Mouse (Mus musculus): ENCODE measurements at regions not wholly inside any gene's neighbourhood (a gene's known extent, or its start where the extent isn't known, plus 50 kb on each side); places are given as distances from the start of the nearest gene placed in this dataset.

DNA sequence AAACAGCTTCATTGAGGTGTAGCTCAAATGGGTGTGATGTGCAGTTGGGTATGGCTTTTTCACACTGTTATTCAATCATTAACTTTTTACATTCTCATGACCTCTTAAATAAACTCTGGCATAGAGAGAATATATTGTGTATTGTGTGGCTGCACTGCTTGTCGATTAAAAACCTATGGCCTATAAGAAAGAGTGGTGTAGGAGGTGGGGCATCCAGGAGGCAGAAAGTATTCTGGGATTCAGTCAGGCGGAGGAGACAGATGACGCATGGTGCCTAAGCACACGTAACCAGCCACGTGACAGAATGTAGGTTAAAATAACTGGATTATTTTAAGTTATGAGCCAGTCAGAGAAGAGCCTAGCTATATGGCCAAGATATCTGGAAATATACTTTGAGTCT, 78.2 kb upstream of the Slc16a7 start:
- no peak for DNase-seq (ENCODE audit: low spot score in 2 of 2)

DNA sequence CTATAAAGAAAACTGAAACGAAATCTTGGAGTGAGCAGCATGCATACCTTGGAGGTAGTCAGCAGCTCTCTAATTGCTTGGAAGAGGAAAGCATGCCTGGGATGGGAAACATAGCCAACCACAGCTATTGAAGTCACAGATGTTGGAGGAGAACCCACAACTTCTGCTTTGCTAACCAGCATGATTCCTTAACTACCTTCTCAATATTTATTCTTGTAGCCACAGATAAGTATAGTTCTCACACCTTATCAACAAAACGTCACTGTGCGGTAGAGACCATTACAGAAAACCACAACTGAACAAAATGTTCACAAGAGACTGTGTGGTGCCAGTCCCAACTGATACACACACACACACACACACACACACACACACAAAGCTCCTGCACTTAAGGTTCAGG, 99.1 kb upstream of the Slc16a7 start:
- DNase-seq (ENCODE audit: low spot score in 2 of 2), result no peak

DNA sequence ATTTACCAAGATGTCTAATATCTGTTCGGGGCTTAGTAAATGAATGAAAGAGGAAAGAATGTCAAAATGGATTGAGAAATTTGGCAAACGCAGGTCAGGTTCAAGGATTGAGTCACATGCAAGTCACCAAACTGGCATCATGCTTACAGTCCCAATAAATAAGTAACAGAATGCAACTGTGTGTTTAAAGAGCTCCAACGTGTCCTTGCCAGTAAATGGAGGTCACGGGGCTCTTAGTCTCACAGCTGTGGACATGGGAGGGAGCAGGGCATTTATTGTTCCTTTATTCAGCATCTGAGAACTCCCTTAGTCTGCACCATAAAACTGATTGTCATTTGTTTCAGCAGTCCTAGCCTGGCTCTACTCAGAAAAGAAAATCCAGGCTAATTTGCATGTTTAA, 101.1 kb upstream of the Slc16a7 start:
- no peak for DNase-seq (ENCODE audit: low spot score in 2 of 2)

DNA sequence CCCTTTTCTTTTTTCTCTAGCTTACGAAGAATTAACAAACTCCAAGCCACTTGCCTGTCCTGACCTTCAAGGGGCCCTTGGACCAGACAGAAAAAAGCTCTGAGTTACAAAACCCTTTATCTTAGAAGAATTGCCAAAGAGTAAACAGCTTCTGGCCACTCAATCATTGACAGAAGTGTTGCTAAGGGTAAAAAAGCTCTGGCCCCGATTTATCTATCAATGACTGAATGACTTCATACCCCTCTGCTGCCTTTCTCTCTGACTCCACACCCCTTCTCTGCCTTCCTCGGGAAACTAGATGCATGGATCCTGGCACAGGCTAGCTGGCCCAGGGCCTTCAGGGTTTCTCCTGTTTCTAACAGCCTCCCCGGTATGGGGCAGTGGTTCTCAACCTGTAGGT, 105.2 kb upstream of the Slc16a7 start:
- no peak for DNase-seq (ENCODE audit: low spot score in 2 of 2)

DNA sequence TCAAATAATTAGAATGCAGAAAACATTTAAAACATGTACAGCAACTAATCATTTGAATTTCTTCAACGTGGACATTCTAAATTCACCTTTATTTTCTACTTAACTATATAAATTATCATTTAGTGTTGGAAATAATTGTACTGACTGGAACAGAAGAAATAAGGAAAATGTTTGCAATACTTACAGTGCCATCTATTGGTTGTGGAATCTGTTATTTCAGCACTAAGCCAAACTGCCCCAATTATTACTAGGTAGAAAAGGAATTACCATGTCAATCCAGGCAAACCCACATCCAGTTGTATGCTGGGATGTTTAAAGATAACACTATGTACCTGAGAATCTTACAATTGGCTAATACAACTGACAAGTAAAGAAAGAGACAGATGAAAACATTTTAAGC, 109.1 kb upstream of the Slc16a7 start:
- DNase-seq (ENCODE audit: low spot score in 2 of 2), result no peak

DNA sequence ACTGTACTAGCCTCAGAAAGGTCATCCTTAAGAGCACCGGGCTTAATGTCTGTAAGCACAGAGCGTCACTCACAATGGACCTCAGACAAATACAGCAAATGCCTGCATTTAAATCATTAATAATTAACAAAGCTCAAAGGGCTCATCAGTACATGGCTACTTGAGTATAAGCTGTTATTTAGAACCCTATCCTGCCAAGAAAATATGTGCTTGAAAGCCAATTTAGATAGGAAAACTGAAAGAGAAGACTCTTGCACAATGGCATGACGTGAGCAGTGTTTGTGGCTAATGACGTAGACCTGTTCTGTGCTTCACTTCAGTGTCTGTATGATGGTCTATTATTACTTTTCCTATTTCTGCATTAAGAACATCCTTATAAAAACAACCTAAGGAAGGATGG, 111.1 kb upstream of the Slc16a7 start:
- DNase-seq (ENCODE audit: low spot score in 2 of 2), result no peak

DNA sequence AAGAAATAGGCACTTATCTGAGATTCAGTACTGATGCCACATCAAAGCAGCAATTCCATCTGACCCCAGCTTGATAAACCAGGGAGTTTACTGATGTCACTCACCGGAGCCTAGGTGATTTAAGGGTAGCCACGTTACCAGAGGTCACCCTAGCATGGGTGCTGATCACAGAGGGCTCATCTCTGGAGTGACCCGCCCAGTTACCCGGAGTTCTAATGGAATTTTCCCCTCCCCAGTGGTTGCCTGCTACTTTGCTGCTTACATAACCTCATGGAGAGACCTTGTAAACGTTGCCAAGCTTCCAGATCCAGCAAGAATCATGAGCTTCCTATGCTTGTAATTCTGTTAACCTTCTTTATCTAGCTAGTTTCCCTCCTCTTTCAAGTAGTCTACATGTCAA, 125.8 kb upstream of the Slc16a7 start:
- no peak for DNase-seq (ENCODE audit: low spot score in 2 of 2)

DNA sequence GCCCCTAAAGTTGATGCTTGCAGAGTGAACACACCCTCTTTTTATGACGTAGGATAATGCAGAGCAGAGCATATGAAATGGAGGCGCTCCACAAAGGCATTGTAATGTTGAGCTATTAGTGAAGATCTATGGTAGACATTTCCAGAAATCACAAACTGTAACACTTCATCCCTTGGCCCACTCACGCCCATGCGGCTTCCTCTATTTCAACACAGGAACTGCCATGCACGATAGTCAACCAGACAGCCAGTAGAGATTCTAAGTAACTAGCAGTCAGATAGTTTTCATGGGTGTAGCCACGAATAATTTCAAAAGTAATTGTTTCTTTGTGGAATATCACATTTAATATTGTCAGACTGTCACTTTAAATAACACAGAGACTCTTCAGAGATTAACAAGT, 141.6 kb upstream of the Slc16a7 start:
- no peak for DNase-seq (ENCODE audit: low spot score in 2 of 2)

DNA sequence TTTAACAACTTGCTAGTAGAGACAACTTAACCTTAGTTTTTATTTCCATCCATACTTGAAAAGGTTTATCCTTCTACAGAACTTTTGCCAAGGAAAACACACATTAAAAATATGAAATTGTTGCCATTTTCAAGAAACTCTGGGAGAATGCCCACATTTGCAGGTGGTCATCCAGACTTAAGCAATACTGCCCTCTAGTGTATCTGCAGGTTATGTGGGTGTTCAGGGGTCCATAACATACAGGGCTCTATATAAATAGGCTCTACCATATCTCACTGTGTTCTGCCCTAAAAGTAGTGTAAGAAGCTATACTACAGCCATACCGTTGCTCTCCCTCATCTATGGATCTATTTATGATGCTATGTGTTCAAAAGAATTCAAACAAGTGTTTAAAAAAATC, 149.1 kb upstream of the Slc16a7 start:
- peak in 1 of 2 experiments; percentile 20 for DNase-seq (ENCODE audit: low spot score in 2 of 2)

DNA sequence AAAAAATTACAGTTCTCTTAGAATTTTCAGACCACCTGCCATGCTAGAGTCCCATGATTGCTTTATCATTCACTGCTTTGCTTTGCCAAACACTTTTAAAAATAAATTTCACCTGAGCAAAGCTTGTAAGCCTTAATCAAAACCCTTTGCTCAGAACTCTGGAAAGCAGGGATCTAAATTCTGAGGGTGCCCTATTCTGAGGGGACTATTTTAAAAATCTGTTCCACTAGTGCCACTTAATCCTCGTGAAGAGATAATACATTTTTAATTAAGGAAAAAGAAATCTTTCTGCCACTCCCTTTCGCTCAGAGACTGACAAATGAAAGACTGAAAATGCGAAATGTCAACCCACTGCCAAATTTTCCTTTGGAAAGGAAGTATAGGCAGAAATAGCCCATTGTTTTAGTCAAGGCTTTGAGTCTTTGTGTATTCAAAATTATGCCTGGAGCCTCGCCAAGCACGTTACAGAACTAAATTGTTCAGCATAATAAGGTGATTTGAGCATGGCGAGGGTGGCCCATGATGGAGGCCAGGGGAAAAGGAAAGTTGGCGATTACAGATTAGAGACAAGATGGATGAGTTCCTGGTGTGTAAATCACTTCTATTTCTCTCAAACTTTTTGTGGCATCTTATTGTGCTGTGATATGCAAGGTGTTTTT, 197.4 kb upstream of the Slc16a7 start:
- no peak for DNase-seq (ENCODE audit: low spot score in 2 of 2)

DNA sequence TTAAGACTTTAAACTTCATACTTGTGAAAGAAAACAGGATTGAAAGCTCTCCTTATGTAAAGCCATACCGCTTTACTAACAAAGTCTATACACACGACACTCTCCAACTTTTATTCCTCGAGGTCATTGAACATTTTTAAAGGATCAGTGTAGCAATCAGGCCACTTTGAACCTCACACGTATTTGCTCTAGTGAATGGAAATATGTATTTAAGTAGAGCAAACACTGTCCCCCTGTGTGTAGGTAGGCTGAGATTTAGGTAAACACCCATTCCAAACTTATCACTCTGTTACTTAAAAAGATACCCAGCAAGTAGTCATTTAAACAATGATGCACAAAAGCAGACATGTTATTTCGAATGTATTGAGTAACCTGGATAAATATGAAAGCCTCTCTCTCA, 203.7 kb upstream of the Slc16a7 start:
- no peak for DNase-seq (ENCODE audit: low spot score in 2 of 2)

DNA sequence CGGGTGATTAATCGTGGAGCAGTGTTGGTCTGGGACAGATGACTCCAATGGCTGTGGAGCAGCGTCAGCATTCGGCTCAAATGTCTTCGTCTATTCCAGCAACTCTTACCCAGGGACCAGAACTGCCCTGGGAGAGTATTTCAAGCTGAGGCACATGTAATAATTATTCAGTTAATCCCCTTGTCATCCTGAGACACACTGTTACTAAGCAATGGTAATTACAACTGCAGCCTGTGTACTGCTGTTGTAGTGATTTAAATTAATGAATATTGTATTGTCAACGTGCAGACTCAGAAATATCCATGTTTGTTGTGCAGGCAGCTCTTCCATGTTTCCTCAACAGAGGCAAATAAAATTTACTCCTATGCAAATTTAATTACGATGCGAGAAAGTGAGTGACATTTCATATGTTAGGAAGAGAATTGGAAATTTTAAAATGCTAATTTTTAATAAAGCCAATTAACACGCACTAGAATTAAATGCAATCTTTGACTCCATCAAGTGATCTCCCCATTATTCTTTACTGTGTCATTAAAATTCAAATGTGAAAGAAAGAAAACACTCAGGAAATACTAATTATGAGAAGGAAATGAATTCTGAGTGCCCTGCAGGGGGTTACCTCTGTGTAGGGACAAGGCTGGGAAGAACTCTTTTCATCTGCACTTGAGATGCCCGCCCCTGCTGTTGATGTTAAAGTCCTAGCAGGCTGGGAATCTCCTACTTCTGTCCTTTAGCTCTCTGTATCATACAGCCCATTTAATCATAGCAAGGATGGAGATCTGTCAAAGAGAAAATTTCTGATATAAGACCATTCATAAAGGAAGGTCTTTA, 218.7 kb upstream of the Slc16a7 start:
- DNase-seq (ENCODE audit: low spot score in 2 of 2), result no peak

DNA sequence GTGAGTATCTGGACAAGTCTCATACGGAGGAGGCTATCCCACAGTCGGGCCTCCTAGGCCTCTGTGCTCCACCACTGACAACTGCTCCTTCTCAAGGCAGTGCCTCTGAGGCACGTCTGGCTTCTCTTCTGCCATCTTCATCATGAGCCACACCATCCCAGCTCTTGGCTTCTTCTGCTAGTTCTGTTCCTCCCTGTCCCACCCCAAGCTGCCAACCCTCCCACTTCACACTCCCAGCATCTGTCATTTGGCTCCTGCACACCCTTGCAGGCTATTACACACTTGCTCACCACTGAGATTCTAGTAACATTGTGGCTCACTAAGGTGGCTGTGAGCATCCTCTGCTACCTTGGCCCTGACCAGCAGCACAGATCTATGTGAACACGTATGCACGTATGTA, 221.1 kb upstream of the Slc16a7 start:
- DNase-seq (ENCODE audit: low spot score in 2 of 2), result no peak

DNA sequence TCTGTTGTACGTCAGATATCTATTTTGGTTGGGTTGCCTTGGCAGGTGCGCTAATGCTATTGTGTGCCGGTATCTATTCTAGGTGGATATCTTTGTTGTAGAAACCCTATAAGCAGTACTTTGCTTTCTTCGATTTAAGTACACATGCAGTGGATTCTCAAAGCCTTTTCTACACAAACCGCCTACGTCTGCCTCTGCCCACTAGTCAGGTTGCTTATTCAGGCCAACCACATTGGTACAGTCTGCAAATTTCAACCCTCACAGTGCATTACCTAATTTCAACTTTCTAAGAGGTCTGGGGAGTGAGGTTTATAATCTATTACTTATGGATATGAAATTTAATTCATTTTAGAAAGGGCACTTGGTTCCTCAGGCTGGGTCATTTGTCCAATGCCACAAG, 223.5 kb upstream of the Slc16a7 start:
- DNase-seq (ENCODE audit: low spot score in 2 of 2), result no peak

DNA sequence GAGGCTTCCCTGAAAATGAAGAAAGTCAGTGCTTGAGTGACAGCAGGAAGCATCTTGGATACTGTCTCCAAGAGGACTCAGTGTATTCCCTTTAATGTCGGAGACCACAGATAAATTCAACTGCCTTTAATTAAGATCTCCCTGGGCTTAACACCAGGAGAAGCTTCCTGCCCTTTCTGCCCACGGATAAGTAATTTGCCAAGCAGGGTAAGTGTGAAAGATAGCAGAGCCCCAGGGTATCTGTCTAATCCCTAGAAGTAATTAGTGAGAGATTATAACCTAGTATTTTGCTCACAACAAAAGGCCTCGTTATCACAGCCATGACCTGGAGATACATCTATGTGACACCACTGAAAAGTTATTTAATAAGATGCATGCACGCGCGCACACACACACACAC, 232.1 kb upstream of the Slc16a7 start:
- no peak for DNase-seq (ENCODE audit: low spot score in 2 of 2)

DNA sequence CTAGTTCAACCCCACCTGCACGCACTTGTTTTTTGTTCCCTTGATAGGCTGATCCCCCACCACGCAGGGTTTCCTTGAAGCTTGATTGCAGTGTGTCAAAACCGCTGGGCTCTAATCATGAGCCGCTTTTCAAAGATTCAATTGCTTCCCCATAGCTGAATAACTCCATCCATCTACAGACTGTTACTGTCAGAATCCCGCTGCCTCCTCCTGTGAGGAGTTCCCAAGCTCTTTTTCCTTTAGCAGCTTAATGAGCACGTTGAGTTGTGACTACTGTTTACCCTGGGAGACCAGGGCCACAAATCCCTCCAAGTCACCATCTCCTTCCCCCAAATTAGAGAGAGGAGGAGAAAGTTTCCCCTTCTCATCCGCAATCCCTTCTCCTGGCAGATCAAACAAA, 234.6 kb upstream of the Slc16a7 start:
- DNase-seq (ENCODE audit: low spot score in 2 of 2), result no peak

DNA sequence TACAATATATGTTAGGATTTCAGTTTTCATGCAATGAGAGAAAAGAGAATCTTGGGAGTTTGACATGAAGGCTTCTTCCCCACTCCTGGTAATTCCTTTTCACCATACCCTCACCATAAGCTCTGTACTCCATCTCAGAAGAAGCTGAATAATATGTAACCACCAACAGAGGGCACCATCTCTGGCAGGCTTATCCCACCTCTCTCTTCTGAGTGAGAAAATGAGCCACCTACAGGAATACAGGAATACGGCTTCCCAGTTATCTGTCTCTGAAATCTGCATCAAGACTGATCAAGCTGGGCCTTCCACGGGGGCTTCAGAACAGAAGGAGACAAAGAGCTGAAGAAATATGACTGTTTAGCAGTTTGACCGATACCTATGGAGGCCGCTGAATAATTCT, 278.6 kb upstream of the Slc16a7 start:
- no peak for DNase-seq (ENCODE audit: low spot score in 2 of 2)

DNA sequence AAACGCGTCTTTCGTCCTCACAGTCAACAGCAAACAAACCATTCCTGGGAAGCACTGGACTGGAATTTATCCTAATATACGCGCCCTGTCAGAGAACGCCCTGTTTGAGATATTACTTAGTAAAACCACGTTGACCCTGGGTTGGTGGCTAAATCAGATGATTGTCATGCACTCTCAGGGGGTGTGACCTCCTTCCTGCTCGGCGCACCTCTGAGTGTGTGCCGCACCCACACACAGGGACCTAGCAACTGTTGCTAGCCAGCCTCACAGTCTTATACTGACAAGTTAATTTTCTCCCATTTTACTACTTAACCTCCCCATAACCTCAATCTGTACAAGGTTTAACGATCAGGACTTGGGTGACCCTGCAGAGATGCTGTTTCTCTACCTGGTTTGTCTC, 284.4 kb upstream of the Slc16a7 start:
- no peak for DNase-seq (ENCODE audit: low spot score in 2 of 2)

DNA sequence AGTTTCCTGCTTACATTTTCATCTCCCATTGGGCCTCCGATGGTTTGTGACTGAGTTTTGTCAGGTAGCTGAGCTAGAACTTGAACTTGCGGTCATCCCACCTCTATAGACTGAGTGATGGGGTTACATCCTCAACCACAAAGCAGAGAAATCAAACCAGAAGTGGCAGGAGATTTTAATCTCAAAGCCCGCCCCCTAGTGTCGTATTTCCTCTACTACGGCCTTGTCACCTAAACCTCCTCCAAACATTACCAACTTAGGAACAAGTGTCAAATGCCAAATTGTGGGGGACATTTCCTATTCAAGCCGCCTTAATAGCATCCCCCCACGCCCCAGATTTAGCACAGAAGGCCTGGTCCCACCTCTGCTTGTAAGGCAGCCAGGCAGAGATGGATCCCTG, 286.3 kb upstream of the Lrig3 start:
- DNase-seq (ENCODE audit: low spot score in 2 of 2), result no peak

DNA sequence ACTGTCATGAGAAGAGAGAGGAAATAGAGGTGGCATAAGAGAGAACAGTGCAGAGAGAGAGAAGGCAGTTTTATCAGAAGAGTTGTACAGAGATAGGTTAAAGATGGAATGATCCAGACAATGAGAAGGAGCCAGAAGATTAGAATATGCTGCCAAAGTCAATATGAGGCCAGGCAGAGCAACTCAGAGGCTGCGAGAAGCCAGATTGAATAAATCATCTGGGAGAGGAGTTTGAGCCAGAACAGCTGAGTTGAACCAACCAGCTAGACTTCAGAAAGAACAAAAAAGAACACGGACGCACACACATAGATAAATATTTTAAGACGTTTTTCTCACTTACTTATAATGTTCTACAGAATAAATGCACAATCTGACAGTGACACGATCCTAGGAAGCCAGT, 280.8 kb upstream of the Lrig3 start:
- DNase-seq (ENCODE audit: low spot score in 2 of 2), result no peak

DNA sequence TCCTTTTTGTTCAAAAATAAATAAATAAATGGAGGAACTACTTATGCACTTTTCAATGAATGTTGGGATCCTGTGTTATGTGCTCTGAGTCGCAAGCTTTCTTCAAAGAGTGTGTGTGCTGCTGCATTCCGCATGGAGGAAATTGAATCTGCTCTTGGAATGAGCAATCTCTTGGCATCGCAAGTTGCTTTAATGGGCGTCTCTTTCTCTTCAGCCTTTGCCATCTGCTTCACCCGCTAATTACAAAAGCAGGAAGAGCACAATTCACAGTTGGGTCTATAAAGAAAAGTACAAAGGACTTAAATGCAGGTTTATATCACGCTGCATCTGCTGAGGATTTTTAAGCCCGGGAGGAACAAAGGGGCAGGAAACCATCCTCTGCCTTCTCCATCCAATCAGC, 272.5 kb upstream of the Lrig3 start:
- DNase-seq (ENCODE audit: low spot score in 2 of 2), result no peak

DNA sequence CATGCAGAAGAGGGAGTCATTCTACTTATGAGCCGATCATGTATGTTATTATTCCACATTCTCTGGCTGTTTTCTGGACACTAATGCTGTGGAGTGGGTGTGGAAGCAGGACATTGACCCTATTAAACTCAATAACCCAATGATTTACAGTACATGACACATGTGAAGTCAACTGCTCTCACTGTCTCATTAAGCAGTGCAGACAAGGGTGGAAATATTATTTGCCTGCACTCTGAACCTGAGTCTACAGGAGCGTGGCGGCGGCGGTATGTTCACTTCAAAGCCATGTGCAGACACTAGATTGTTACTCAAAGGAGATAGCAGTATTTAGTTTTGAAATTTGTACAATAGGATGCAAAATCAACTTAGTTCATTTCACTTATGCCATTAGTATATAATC, 269.8 kb upstream of the Lrig3 start:
- DNase-seq (ENCODE audit: low spot score in 2 of 2), result no peak

DNA sequence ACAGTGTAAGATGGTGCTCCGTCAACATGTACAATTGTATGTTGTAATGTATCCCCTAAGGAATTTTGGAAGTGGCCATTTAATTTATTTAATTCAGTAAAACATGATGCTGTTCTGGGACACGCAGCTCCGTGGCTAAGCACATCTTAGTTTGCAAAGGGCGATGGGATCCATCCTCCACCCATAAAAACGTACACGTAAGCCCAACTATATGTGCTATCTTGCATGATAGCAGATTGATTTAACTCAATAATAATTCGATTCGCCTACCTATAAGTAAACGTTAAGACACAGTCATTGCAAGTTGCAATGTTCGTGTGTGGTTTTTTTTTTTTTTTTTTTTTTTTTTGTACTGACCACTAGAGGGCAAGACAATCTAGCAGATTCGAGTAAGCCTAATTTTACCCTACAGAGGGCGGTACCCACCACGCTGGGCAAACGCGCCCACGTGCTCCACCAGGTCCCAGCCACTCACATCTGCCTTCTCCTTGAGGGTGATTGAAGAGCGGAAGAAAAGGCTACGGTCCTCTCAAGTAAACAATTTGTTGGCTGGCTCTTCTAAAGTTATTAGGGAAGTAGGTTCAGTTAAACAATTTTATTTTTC, 240.8 kb upstream of the Lrig3 start:
- peak; percentile 41 to 59 for DNase-seq (ENCODE audit: low spot score in 2 of 2)

Data from cerebellum, postnatal 4 days (tissue).